Mouse (Mus musculus): Measurements from ENCODE around the gene Tgif2. TPM values are rescaled to one million over a fixed set of nuclear protein-coding genes. Genes with fewer than 3 reads are reported as not detected.
"Not testable (repeated sequence)": the region's sequence is repeated elsewhere in the genome, so short reads cannot be mapped to it uniquely, and the experiment has no call there.

Gene Tgif2
- total RNA-seq, 2 experiments from 2014 or later, result 3.8 to 18.2 TPM

DNA sequence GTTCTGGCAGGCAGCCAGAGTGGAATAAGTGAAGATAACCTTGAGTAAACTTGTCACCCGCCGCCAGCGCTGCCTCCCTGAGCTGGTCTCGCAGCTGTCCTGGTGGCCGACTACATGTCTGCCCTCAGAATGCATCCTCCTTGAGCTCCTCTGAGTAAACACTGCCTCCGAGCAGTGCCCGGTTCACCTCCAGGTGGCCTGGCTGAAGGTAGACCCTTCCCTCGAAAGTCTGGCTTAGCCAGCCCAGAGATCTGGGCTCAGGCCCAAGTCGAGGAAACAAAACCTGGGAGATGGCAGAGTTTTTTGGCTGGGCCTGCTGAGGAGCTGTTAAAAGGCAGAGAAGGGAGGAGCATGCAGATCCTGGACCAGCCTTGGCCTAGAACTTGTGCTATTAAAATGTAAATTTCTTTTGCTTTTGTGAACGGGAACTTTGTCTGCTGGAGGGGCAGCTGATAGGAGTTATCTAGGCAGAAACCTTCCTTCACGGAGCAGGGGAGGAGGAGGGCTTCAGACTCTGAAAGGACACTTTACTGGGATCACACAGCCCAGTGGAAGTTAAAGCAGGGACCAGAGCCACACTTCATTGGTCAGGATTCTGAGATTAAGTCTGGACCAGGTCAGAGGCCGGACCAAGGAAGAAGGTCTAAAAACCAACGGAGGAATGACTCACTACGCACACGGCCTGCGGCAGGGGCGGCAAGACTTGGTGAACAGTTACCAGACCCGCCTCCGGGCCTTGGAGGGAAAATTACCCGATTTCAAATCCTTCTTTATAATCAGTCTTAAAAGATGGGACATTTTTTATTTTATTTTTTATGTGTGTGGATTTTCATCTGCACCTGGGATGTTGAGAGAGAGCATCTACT, 2.3 kb downstream of the Tgif2 start:
- 0 out of 2 replicates have a peak, but pooled peaks have one; percentile 7 for ATAC-seq (replicated peaks; ENCODE audit: low FRiP score, poor library complexity, severe bottlenecking)

DNA sequence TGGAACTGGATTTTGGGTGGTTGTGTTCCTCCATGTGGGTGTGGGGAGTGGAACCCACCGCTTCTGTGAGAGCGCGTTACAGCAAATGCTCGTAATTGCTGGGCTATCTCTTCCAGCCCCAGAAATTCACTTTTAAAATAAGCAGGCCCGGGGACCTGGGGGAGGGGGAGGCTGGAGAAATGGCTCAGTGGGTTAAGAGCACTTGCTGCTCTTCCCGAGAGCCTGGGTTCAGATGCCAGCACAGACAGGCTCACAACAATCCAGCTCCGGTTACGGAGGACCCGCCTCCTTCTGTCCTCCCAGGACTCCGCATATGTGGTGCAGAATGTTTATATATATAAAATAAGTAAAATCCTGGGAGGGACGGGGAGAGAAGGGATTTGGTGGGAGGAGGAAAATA, 2.9 kb downstream of the Tgif2 start:
- no peak for ATAC-seq (replicated peaks; ENCODE audit: low FRiP score, poor library complexity, severe bottlenecking)

DNA sequence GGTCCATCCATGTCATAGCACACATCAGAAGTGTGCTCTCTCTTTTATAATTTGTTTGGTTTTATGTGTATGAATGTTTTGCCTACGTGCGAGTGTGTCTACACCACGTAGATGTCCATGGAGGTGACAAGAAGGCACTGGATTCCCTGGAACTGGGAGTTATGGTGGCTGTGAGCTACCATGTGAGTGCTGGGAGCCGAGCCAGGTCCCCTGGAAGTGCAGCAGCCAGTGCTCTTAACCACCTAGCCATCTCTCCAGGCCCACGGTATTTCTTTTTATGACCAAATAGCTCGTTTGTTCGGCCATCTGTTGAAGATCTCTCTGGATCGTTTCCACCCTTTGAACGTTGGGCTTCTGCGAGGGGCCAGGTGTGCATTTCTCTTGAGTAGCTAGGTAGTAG, 3.5 kb downstream of the Tgif2 start:
- ATAC-seq (replicated peaks; ENCODE audit: low FRiP score, poor library complexity, severe bottlenecking), result no peak

GRCm38 (mm10) chr2:156844715-156845114, 4.9 kb downstream of the Tgif2 start:
- ATAC-seq (replicated peaks; ENCODE audit: low FRiP score, poor library complexity, severe bottlenecking), result no peak

- no peak for ATAC-seq (replicated peaks; ENCODE audit: low FRiP score, poor library complexity, severe bottlenecking)
Measured at GRCm38 (mm10) chr2:156847653-156848052, 7.8 kb downstream of the Tgif2 start.

GRCm38 (mm10) chr2:156848526-156849182, 8.8 kb downstream of the Tgif2 start:
- no peak for ATAC-seq (replicated peaks; ENCODE audit: low FRiP score, poor library complexity, severe bottlenecking)

DNA sequence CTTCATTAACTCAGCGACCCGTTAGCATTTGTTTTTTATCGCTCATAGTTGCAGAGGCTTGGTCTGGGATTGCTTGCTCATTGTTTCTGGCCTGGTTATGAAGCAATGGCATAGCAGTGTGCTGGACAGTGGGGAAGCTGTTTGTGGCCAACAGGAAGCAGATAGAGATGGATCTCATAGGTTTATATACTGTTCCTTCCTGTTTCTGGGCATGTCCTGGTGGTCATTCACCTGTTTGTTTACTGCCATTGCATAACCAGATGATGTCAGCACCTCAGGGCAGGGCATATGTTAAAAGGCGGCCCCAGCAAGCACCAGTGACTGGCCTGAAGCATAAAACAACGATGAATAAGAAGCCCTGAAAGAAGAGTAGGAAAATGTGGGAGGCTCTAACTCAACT, 10.7 kb downstream of the Tgif2 start:
- no peak for ATAC-seq (replicated peaks; ENCODE audit: low FRiP score, poor library complexity, severe bottlenecking)

GRCm38 (mm10) chr2:156853584-156853983, 13.8 kb downstream of the Tgif2 start:
- not testable (repeated sequence) for ATAC-seq (replicated peaks; ENCODE audit: low FRiP score, poor library complexity, severe bottlenecking)

GRCm38 (mm10) chr2:156853999-156854771, 14.4 kb downstream of the Tgif2 start:
- ATAC-seq (replicated peaks; ENCODE audit: low FRiP score, poor library complexity, severe bottlenecking), result not testable (repeated sequence)

GRCm38 (mm10) chr2:156856311-156856710, 16.5 kb downstream of the Tgif2 start:
- no peak for ATAC-seq (replicated peaks; ENCODE audit: low FRiP score, poor library complexity, severe bottlenecking)

GRCm38 (mm10) chr2:156857385-156857791, 17.6 kb downstream of the Tgif2 start:
- no peak for ATAC-seq (replicated peaks; ENCODE audit: low FRiP score, poor library complexity, severe bottlenecking)

DNA sequence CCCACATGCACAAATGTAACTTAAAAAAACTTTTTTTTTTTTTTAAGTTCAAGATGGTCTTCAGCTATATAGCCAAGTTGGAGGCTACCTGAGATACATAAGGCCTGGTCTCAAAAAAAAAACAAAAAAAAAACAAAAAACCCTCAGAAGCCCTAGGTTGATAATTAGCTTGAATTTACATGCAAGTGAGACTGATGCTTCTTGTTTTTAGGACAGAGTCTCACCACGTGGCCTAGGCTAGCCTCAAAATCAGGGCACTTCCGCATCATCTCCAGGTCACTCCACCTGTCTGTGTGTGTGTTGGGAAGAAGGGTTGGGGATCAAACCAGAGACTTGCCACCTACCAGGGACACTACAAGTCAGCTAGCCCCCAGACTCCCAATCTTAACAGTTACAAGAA, 18.0 kb downstream of the Tgif2 start, which contains the start of gene 4930518I15Rik:
TSS of gene 4930518I15Rik (minus strand) at position 112 of the 400 bp plus-strand sequence.
- no peak for ATAC-seq (replicated peaks; ENCODE audit: low FRiP score, poor library complexity, severe bottlenecking)

DNA sequence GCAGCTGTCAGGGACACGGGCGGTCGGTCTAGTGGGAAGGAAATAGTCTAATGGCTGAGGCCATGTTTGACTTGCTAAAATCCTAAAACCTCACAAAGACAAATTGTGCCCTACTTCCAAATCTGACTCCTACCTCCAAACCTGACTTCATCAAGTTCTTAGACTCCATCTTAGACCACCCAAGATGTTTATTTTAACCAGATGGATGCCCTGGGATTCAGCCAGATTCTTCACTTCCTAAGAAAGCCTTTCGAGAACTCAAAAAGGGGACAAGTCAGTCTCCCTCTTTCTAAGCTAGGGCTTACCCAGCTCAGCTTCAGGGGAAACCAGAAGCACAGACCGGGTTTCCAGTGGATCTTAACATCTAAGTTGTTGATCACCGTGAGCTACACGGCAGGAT, 18.9 kb downstream of the Tgif2 start:
- no peak for ATAC-seq (replicated peaks; ENCODE audit: low FRiP score, poor library complexity, severe bottlenecking)

DNA sequence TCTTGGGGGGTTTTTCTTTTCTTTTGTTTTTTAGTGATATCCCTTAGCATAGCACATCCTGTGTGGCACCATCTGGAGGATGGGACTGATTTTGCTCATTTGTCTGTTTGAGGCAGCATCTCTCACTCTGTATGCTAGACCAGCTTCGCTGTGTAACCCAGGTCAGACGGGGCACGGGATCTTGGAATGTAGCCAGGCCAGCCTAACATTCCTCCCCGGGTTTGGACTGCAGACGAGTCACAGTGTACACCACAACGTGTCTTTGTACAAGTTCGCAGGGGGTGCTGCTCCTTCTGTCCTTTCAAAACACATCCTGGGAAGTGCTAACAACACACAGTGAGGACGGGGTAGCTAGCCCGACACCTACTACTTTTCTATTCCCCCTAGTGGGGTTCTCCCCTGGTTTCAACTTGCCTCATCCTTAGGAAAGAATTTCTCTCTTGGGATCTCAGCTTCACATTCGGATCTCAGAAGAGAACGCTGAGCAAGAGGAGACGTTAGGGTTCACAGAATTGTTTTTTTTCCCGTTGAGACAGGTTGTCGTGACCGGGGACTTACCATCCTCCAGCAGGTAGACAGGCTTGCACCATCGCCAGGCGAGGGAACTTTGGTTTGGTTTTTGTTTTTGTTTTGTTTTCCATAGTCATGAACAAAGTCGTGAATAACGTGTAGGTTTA, 22.4 kb downstream of the Tgif2 start:
- peak; percentile 11 for ATAC-seq (replicated peaks; ENCODE audit: low FRiP score, poor library complexity, severe bottlenecking)

DNA sequence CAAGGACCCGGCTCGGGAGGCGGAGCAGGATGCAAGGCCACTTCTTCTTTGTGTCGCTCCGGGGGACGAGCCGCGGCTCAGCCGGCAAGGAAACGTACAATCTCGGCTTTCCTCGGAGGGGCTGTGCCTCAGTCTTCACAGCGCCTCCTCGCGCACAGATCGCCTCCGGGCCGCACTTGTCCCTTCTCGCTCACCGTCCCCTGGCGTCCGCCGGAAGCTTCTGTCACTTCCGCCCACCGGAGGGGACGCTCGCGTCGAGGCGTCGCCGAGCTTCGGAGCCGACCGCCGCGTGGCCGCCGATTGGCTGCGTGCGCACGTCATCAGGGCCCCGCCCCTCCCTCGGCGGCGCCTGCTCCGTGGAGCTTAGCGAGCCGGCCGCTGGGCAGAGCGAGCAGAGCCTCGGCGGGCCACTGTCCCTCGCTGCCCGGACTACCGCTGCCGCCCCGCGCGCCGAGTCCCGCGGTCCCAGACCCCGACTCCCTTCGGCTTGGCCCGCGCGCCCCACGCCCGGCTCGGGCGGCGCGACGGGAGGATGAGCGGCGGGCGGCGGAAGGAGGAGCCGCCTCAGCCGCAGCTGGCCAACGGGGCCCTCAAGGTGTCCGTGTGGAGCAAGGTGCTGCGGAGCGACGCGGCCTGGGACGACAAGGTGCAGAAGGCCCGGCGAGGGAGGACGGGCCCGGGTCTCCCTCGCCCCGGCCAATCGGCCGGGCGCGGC, 23.1 kb downstream of the Tgif2 start, which contains the start of gene Rab5if:
TSS of gene Rab5if (plus strand) at position 357 of the 715 bp plus-strand sequence.
- ATAC-seq (replicated peaks; ENCODE audit: low FRiP score, poor library complexity, severe bottlenecking), result peak; percentile 90

DNA sequence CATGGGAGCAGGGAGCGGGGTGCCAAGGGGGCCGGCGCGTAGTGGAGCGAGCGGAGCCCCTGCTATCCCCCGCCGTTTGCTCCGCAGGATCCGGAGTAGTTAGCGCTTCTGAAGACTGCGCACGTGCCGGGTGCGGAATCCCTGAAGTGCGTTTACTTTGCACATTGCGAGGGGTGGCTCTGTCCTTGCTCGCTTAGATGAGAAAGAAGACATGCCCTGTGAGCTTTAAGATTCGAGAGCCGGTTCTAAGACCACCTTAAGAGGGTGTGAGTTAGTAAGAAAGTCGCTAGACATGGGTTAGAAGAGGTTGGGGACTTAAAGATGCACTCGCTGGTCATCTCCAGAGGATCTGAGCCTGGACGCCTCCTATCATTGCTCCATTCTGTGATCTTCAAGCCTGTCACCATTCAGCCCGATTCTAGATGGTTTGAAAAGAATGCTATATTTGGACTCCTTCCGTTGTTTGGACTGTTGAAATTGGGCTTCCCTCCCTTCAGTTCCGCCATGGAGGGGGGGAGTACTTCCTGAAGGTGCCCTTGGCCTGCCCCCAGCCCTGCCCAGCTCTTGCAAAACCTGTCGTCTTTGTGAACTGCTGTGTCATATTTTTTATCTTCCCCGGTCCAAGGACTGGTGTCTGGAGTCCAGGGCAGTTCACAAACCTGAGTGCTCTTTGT, 23.8 kb downstream of the Tgif2 start:
- peak; percentile 50 for ATAC-seq (replicated peaks; ENCODE audit: low FRiP score, poor library complexity, severe bottlenecking)

DNA sequence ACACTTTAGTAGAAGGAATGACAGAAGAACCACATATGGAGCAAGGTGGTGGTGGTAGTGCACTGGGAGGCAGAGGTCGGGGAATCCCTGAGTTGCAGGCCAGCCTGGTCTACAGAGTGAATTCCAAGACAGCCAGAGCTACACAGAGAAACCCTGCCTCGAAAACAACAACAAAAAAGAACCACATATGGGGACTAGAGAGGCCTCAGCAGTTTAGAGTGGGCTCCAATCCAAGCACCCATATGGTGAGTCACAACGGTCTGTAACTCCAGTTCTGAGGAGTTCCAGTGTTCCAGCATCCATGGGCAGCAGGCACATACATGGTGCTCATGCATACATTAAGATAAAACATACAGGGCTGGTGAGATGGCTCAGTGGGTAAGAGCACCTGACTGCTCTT, 24.7 kb downstream of the Tgif2 start:
- ATAC-seq (replicated peaks; ENCODE audit: low FRiP score, poor library complexity, severe bottlenecking), result no peak

GRCm38 (mm10) chr2:156868994-156869393, 29.2 kb downstream of the Tgif2 start:
- no peak for ATAC-seq (replicated peaks; ENCODE audit: low FRiP score, poor library complexity, severe bottlenecking)

- no peak for ATAC-seq (replicated peaks; ENCODE audit: low FRiP score, poor library complexity, severe bottlenecking)
Measured at GRCm38 (mm10) chr2:156869554-156869953, 29.7 kb downstream of the Tgif2 start.

Data from erythroid progenitor cell, adult 5-6 weeks (primary cell).